Mouse (Mus musculus) embryonic fibroblast, embryonic 13.5 days (primary cell): Measurements from ENCODE around the gene Atp5b.

Source experiments
- CTCF ChIP-seq: IDR thresholded peaks from 2 replicates; pipeline ENCODE4 v1.5.1; 2011; ENCODE audit warnings: mild to moderate bottlenecking, control low read depth, low read length, moderate library complexity, borderline replicate concordance; ENCODE audit not compliant: insufficient read depth
- POLR2A ChIP-seq: IDR thresholded peaks from 2 replicates; pipeline ENCODE4 v1.6.1; 2011; ENCODE audit warnings: low read depth, mild to moderate bottlenecking, control low read depth, low read length, moderate library complexity

GRCm38 (mm10) chr10:128088181-128088580 is 5.1 kb downstream of the Atp5b start:
- no peak for TF ChIP-seq CTCF
- no peak for TF ChIP-seq POLR2A
